Mouse (Mus musculus): Measurements from ENCODE around the gene Gna13.

- TF ChIP-seq TAL1 (IDR thresholded peaks at IDR 0.05; ENCODE audit: low read length) = no peak
- TF ChIP-seq GATA1 (IDR thresholded peaks at IDR 0.05; ENCODE audit: low read length) = no peak
These were observed 59.6 kb downstream of the Gna13 start for GRCm38 (mm10) chr11:109422263-109422662.
